Comparison of ENCODE assay signal across 13 mouse cellular contexts in genomic region chr5:33947035-33947434, GRCm38 (mm10). TPM values are rescaled to one million over a fixed set of nuclear protein-coding genes. Genes with fewer than 3 reads are reported as not detected.
DNase-seq lines count a peak whose midpoint lies in the region; ATAC-seq and TF ChIP-seq lines count a peak whose summit lies in the region.
"Not testable (repeated sequence)": the region's sequence is repeated elsewhere in the genome, so short reads cannot be mapped to it uniquely, and the experiment has no call there.
"Had no signal": no experiment of that assay in that cellular context is flagged by ENCODE, and none has a peak within 500 bp of the region (broad histone marks: within the 10 kb centered on the region; RNA-seq: fewer than 3 reads in every experiment).

No protein-coding gene starts in this region.

- peaks cover 15% of the 10 kb centered on the region for H3K9me3 ChIP-seq in ES-Bruce4 (replicated peaks; ENCODE audit: control insufficient read depth, insufficient read depth, low read length, poor library complexity, severe bottlenecking)
- not testable (repeated sequence) for H3K9me3 ChIP-seq in hindbrain, postnatal 0 days (ENCODE audit: low read length); stomach, postnatal 0 days (ENCODE audit: control insufficient read depth, low read length)
- peaks cover 12% of the 10 kb centered on the region for H3K9me3 ChIP-seq in lung, embryonic 14.5 days (ENCODE audit: low read depth, low read length)

- not testable (repeated sequence) for H3K9ac ChIP-seq in ES-Bruce4 (ENCODE audit: low read depth, poor library complexity, severe bottlenecking); hindbrain, postnatal 0 days (replicated peaks; ENCODE audit: low read length); lung, embryonic 14.5 days; stomach, postnatal 0 days (ENCODE audit: low read length)

- DNase-seq in 416B (ENCODE audit: low read depth): peak; percentile 44
- DNase-seq in Patski (ENCODE audit: low read depth, low spot score); cerebellum, adult 2 months; hindbrain, postnatal 0 days (ENCODE audit: low spot score); layer of hippocampus, adult 2 months (ENCODE audit: low spot score in 2 of 2); lung, embryonic 14.5 days; stomach, postnatal 0 days (ENCODE audit: low spot score): not testable (repeated sequence)

- not testable (repeated sequence) for H3K4me2 ChIP-seq in hindbrain, postnatal 0 days (ENCODE audit: low read depth, low read length); lung, embryonic 14.5 days; stomach, postnatal 0 days (replicated peaks; ENCODE audit: low read depth)

- peak; percentile 24 for TF ChIP-seq CTCF in ES-Bruce4 (IDR thresholded peaks at IDR 0.05; ENCODE audit: low read depth, low read length)
- peak; percentile 18 for TF ChIP-seq CTCF in Patski (IDR thresholded peaks at IDR 0.05)
- TF ChIP-seq CTCF in cerebellum, adult 2 months (IDR thresholded peaks at IDR 0.05; ENCODE audit: borderline replicate concordance, insufficient read depth, low read depth, low read length): peak; percentile 44; the same call in 1 of the 2 replicates
- TF ChIP-seq CTCF in hindbrain, postnatal 0 days (IDR thresholded peaks at IDR 0.05; ENCODE audit: low read depth): peak; percentile 31
- 0 out of 2 replicates have a peak, but pooled peaks have one; percentile 25 for TF ChIP-seq CTCF in layer of hippocampus, adult 2 months (conservative IDR thresholded peaks at IDR 0.05)
- TF ChIP-seq CTCF in lung, embryonic 14.5 days (IDR thresholded peaks at IDR 0.05; ENCODE audit: low read depth): peak; percentile 27; the same call in 1 of the 2 replicates
- TF ChIP-seq CTCF in stomach, postnatal 0 days (IDR thresholded peaks at IDR 0.05; ENCODE audit: low read depth): peak; percentile 27

- in situ Hi-C loops in Patski (cut with MboI; ENCODE audit: low pct_unique_long_range_greater_than_20kb): not testable (repeated sequence)

- not testable (repeated sequence) for TF ChIP-seq POLR2A in ES-Bruce4 (IDR thresholded peaks at IDR 0.05; ENCODE audit: insufficient read depth, low read length); cerebellum, adult 2 months (IDR thresholded peaks at IDR 0.05; ENCODE audit: borderline replicate concordance, insufficient read depth, low read length)

- CTCF ChIA-PET in Patski (lab: Charles Lee): not testable (repeated sequence)

- not testable (repeated sequence) for H3K27me3 ChIP-seq in ES-Bruce4 (ENCODE audit: control insufficient read depth, insufficient read depth, low read length, poor library complexity, severe bottlenecking); Patski; cerebellum, adult 2 months (ENCODE audit: control insufficient read depth, insufficient read depth, low read length); hindbrain, postnatal 0 days (ENCODE audit: insufficient read depth, low read length); lung, embryonic 14.5 days (ENCODE audit: insufficient read depth, low read length); stomach, postnatal 0 days (ENCODE audit: control insufficient read depth, insufficient read depth, low read length)

- not testable (repeated sequence) for H3K36me3 ChIP-seq in ES-Bruce4 (ENCODE audit: control insufficient read depth, insufficient read depth, low read length, poor library complexity, severe bottlenecking); hindbrain, postnatal 0 days (ENCODE audit: insufficient read depth, low read length); lung, embryonic 14.5 days (ENCODE audit: insufficient read depth); stomach, postnatal 0 days (ENCODE audit: control insufficient read depth, insufficient read depth, low read length)

- not testable (repeated sequence) for TF ChIP-seq EP300 in ES-Bruce4 (IDR thresholded peaks at IDR 0.05; ENCODE audit: insufficient read depth, low read depth, low read length); stomach, postnatal 0 days (optimal IDR thresholded peaks at IDR 0.05)

- not testable (repeated sequence) for ATAC-seq in Patski; hindbrain, postnatal 0 days; lung, embryonic 14.5 days (ENCODE audit: insufficient read depth); stomach, postnatal 0 days (ENCODE audit: low FRiP score, low TSS enrichment)

- H3K27ac ChIP-seq in ES-Bruce4 (ENCODE audit: insufficient read depth, low read length); cerebellum, adult 2 months (ENCODE audit: insufficient read depth, low read length); hindbrain, postnatal 0 days; layer of hippocampus, adult 2 months; lung, embryonic 14.5 days (ENCODE audit: low read depth); stomach, postnatal 0 days (replicated peaks): not testable (repeated sequence)

- not testable (repeated sequence) for H3K4me1 ChIP-seq in ES-Bruce4 (ENCODE audit: control insufficient read depth, insufficient read depth, low read length); cerebellum, adult 2 months (ENCODE audit: control insufficient read depth, insufficient read depth, low read length); hindbrain, postnatal 0 days (ENCODE audit: insufficient read depth, low read length); lung, embryonic 14.5 days (ENCODE audit: insufficient read depth); stomach, postnatal 0 days (replicated peaks; ENCODE audit: control insufficient read depth, insufficient read depth)

- not testable (repeated sequence) for H3K4me3 ChIP-seq in ES-Bruce4 (ENCODE audit: low read depth, low read length); cerebellum, adult 2 months (replicated peaks; ENCODE audit: insufficient read depth, low read depth, low read length); hindbrain, postnatal 0 days (ENCODE audit: low read length); layer of hippocampus, adult 2 months; lung, embryonic 14.5 days (ENCODE audit: low read depth, low read length); stomach, postnatal 0 days (ENCODE audit: low read depth, low read length)

- WGBS in cerebellum, adult 2 months: 83% methylated on average over 16 of the region's 16 CpGs
- 91% methylated on average over 16 of the region's 16 CpGs for WGBS in hindbrain, postnatal 0 days
- WGBS in lung, embryonic 14.5 days: 93% methylated on average over 16 of the region's 16 CpGs
- 88% methylated on average over 16 of the region's 16 CpGs for WGBS in stomach, postnatal 0 days

- POLR2A ChIA-PET in Patski (lab: Charles Lee): not testable (repeated sequence)

RNA-seq across cellular contexts. Expression of gene Nelfa, which starts 10.8 kb away (rescaled TPM):
- polyA plus RNA-seq in ES-Bruce4 (2011; ENCODE audit: insufficient read depth, insufficient read length, low read depth, missing spikeins) (51.2 and 56.1 TPM in 2 replicates), Patski (2021) (30.6 TPM)
- polyA plus RNA-seq in cerebellum, adult 2 months (2012; rRNA removed): 29.2 and 32.9 TPM in 2 replicates
- total RNA-seq in hindbrain, postnatal 0 days (2014; rRNA removed): 31.2 and 36.2 TPM in 2 replicates
- 29.4 and 29.6 TPM in 2 replicates for polyA plus RNA-seq in hindbrain, postnatal 0 days (2015; fragmentation: Nextera tagmentation; extraction: Ambion mirVana)
- 10 to 100 TPM; 19.5 to 22.5 TPM for total RNA-seq in layer of hippocampus, adult 2 months (2021)
- 63.4 and 64.0 TPM in 2 replicates for polyA plus RNA-seq in lung, embryonic 14.5 days (2014; fragmentation: Nextera tagmentation; extraction: Ambion mirVana)
- polyA plus RNA-seq in stomach, postnatal 0 days (2015; fragmentation: Nextera tagmentation; extraction: Ambion mirVana): 20.4 and 20.5 TPM in 2 replicates

RNA-seq across cellular contexts. Expression of gene Gm1673, which starts 36.2 kb away (rescaled TPM):
- polyA plus RNA-seq in ES-Bruce4 (2011; ENCODE audit: insufficient read depth, insufficient read length, low read depth, missing spikeins) (1.9 and 3.1 TPM in 2 replicates), Patski (2021) (68.6 TPM)
- 164 and 171 TPM in 2 replicates for polyA plus RNA-seq in cerebellum, adult 2 months (2012; rRNA removed)
- 626 and 692 TPM in 2 replicates for total RNA-seq in hindbrain, postnatal 0 days (2014; rRNA removed)
- polyA plus RNA-seq in hindbrain, postnatal 0 days (2015; fragmentation: Nextera tagmentation; extraction: Ambion mirVana): 695 and 703 TPM in 2 replicates
- 10 to 100 TPM; 57.5 to 58.0 TPM for total RNA-seq in layer of hippocampus, adult 2 months (2021)
- 57.5 and 61.1 TPM in 2 replicates for polyA plus RNA-seq in lung, embryonic 14.5 days (2014; fragmentation: Nextera tagmentation; extraction: Ambion mirVana)
- 27.7 and 28.5 TPM in 2 replicates for polyA plus RNA-seq in stomach, postnatal 0 days (2015; fragmentation: Nextera tagmentation; extraction: Ambion mirVana)
- total RNA-seq: G1E; gastrocnemius, adult 18-20 months; gastrocnemius, postnatal 25 days had no signal
- polyA plus RNA-seq: G1E had no signal

RNA-seq across cellular contexts. Expression of gene Nat8l, which starts 48.7 kb away (rescaled TPM):
- polyA plus RNA-seq in ES-Bruce4 (2011; ENCODE audit: insufficient read depth, insufficient read length, low read depth, missing spikeins): 0.63 and 0.84 TPM in 2 replicates
- polyA plus RNA-seq in Patski (2021): 1.0 TPM
- polyA plus RNA-seq in cerebellum, adult 2 months (2012; rRNA removed): 166 and 190 TPM in 2 replicates
- 50.3 and 50.9 TPM in 2 replicates for total RNA-seq in hindbrain, postnatal 0 days (2014; rRNA removed)
- 6.0 and 6.4 TPM in 2 replicates for polyA plus RNA-seq in hindbrain, postnatal 0 days (2015; fragmentation: Nextera tagmentation; extraction: Ambion mirVana)
- total RNA-seq in layer of hippocampus, adult 2 months (2021): 100 to 1,000 TPM; 139 to 141 TPM
- 0.09 and 0.13 TPM in 2 replicates for polyA plus RNA-seq in lung, embryonic 14.5 days (2014; fragmentation: Nextera tagmentation; extraction: Ambion mirVana)
- 0.13 and 0.15 TPM in 2 replicates for polyA plus RNA-seq in stomach, postnatal 0 days (2015; fragmentation: Nextera tagmentation; extraction: Ambion mirVana)
- total RNA-seq: G1E had no signal
- polyA plus RNA-seq: C2C12; G1E; inflammation-experienced regulatory T-cells, adult 6 months had no signal

Comparison
In these comparisons a context has a peak if more than half of its experiments do, and no peak if none do; other contexts are left out.
1. RNA of gene Nat8l, which starts 48.7 kb away (polyA plus RNA-seq): 166 to 190 TPM in cerebellum, adult 2 months; 6.0 to 6.4 TPM in hindbrain, postnatal 0 days, 1.0 TPM in Patski (single experiment), 0.63 to 0.84 TPM in ES-Bruce4, 0.13 to 0.15 TPM in stomach, postnatal 0 days and 0.09 to 0.13 TPM in lung, embryonic 14.5 days; every median in the first group is over 10 times any median in the second.
2. Peak in every context shown above with its lines, with median percentiles within 50 percentile points of each other: CTCF ChIP-seq.